In genomic region chr1:39936332-39936802, GRCm38 (mm10) we compare ENCODE assay signal across 8 mouse cellular contexts. TPM values are rescaled to one million over a fixed set of nuclear protein-coding genes. Genes with fewer than 3 reads are reported as not detected.
A peak's percentile ranks its signal among the peaks of the same experiment; 100 is the strongest.
DNase-seq lines count a peak whose midpoint lies in the region; ATAC-seq and TF ChIP-seq lines count a peak whose summit lies in the region.

No protein-coding gene starts in this region.

- H3K4me1 ChIP-seq in cortical plate, adult 2 months (ENCODE audit: control insufficient read depth, insufficient read depth, low read length) = peaks cover 14% of the 10 kb centered on the region

- peak; percentile 86 for ATAC-seq in activated CD4-positive, CD25-positive, alpha-beta regulatory T cell, adult 4 months
- peak; percentile 95 for ATAC-seq in megakaryocyte, adult 5-6 weeks (ENCODE audit: poor library complexity, severe bottlenecking)

- no peak overlapping the region for H3K27ac ChIP-seq in cortical plate, adult 2 months (ENCODE audit: insufficient read depth, low read length)

- TF ChIP-seq CTCF in cortical plate, adult 2 months (IDR thresholded peaks at IDR 0.05; ENCODE audit: extremely low read depth, insufficient read depth, low read length) = peak; percentile 87

- peak; percentile 12; the same call in 1 of the 2 replicates for TF ChIP-seq POLR2A in cortical plate, adult 2 months (IDR thresholded peaks at IDR 0.05; ENCODE audit: extremely low read depth, insufficient read depth, low read length)

- H3K4me3 ChIP-seq in cortical plate, adult 2 months (ENCODE audit: insufficient read depth, low read length) = peak overlapping the region; percentile 47

- DNase-seq in gastrocnemius, postnatal 10 days = peak; percentile 87
- peak; percentile 96 for DNase-seq in induced T-regulatory cell, adult 2 months (ENCODE audit: low read depth)
- DNase-seq in left cerebral cortex, adult 8-10 months (ENCODE audit: low spot score in 2 of 2) = peak; percentile 71 to 76
- peak; percentile 87 for DNase-seq in right cerebral cortex, adult 18-20 months
- peak; percentile 67 for DNase-seq in urinary bladder, adult 2 months (ENCODE audit: low spot score)

RNA-seq across cellular contexts. Expression of gene Map4k4, which starts 35.7 kb away (rescaled TPM):
- 10 to 100 TPM; 23.8 to 33.8 TPM for polyA plus RNA-seq in activated CD4-positive, CD25-positive, alpha-beta regulatory T cell, adult 4 months (2017; shearing (Covaris generic))
- 111 and 112 TPM in 2 replicates for polyA plus RNA-seq in cortical plate, adult 2 months (2012; rRNA removed)
- 100 to 1,000 TPM in 1 of 2 experiments, 10 to 100 TPM in 1; 87.8 to 121 TPM for total RNA-seq in gastrocnemius, postnatal 10 days (2021)
- total RNA-seq in left cerebral cortex, adult 8-10 months (2022) = 100 to 1,000 TPM; 101 to 109 (median 108) TPM
- 52.1 and 52.3 TPM in 2 replicates for total RNA-seq in megakaryocyte, adult 5-6 weeks (2015)
- total RNA-seq in megakaryocyte, adult 5-6 weeks (2017) = 190 and 228 TPM in 2 replicates
- 56.1 and 64.9 TPM in 2 replicates for polyA plus RNA-seq in urinary bladder, adult 2 months (2012; rRNA removed)
